Mouse (Mus musculus) spleen, postnatal 4 days (tissue): Measurements from ENCODE around the gene Cox10.
"Not testable (repeated sequence)": the region's sequence is repeated elsewhere in the genome, so short reads cannot be mapped to it uniquely, and the experiment has no call there.

ENCODE experiments used
- DNase-seq, 2 experiments: peaks; one replicate each; pipeline ENCODE4 v3.0.0; 2022; ENCODE audit warnings: low spot score in 2 of 2

Cox10 gene

DNA sequence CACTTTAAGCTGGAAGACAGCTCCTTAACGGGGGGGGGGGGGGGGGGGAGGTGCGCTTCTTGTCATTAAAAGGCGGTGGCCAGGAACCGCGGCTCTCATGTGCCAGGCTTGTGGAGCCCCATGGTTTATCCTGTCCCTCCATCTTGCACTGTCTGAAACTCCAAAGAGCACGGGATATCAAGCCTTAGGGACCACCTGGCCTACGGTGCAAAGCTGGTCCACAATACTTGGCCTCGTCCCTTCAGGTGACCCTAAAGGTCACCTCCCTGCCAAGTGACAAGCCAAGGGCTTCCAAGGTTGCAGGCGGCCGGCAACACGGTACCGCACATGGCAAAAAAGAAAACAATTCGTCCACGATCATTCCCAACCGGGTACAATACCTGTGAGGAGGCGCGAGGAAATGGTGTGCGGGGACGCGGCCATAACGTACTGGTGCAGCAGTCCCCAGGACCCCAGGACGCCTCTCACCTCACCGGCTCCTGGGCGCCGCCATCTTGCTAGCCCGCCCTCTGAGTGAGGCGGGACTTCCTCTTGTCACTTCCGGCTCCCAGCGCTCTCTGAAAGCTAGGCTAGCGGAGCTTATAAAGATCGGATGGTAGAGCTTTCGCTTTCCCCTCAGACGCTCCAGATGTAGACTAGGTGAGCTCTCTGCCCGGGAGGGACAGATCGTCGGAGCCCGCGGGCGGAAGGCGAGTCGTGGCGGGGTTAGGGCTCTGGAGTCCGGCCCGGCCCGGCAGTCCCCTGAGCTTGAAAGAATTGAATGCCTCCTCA is at the start of gene Cox10:
Cox10 (minus strand) TSS at position 513 of the 771 bp plus-strand sequence.
- peak; percentile 83 to 92 for DNase-seq

DNA sequence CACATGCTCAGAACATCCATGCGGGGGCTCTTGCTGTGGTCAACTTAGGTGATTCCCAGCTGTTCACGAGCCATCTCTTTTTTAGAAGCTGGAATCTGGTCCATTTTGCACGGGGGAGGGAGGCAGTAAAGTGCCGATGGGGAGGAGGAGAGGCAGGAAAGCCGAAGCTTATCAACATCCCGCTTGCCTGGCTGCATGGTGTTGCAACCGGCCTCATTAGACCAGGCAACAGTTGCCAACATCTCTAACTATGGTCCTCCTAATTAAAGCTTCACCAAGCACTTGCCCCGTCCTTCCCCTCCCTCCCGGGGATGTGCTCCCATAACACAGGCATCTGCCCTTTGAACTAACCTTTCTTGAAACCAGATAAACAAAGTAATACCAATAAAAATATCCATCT is 48.7 kb upstream of the Cox10 start:
- no peak for DNase-seq

DNA sequence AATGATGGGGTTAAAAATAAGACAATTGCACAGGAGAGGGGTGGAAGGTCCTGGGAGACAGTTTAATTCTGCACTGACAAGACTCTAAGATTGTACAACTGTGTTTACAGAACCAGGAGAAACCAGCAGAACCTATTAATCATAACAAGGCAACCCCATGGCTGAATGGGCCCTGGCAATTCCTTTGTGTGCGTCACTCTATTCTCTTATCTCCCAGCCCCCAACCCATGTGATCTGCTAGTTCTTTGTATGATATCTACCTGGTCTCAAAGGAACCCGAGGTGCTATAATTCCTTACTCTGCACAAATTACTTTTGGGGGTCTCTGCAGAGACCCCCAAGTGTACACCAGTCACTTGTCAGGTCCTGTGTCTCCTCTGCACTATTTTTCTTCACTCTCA is 46.2 kb upstream of the Cox10 start:
- no peak for DNase-seq

DNA sequence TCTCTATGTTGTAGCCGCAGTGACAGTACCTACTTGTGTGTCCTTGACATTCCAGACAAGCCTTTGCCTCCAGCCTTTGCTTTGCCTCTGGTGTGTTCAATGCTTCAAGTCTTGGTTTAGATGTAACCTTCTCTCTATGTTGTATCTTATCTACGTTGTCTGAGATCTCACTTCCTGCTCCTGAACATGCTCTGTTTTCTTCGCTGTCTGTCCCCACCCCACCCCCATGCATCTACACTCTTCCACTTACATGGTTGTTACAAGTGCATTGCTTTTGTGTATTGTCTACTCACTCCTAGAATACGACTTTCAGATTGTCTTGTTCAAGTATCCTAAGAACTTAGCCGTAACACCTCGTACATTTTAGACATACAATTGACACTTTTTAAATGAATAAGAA is 43.9 kb upstream of the Cox10 start:
- not testable (repeated sequence) for DNase-seq

DNA sequence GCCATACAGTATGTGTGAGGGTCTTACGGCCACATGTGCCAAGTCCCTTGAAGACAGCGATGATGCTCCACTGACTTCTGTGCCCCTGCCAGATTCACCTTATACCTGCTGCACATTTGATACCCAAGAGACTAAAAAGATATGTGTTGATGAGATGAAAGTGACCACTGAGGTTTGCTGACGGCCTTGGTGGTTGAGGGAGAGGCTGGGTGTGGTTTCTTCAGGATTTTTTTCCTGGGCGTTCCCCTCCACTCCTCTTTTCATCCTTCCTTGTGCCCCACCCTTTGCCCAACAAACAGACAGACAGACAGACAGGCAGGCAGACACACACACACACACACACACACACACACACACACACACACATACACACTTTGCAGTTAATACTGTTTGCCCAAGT is 37.4 kb upstream of the Cox10 start:
- DNase-seq: no peak

DNA sequence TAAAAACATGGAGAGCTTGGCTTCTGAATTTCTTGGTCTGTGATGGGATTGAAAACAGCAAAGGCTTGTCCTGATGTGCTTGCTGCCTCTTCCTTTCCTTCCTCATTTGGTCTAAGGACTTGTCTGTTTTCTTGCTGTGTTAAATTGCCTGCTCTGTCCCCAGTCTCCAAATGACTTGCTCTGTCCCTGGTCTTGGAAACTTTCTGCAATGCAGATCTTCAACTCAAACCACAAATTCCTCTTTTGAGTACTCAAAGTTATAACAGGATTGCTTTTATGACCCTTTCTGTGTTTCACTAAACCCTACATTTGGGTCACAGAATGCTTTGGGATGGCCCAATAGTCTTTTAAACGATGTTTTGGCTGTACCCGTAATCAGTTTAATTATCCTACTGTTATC is 36.6 kb upstream of the Cox10 start:
- DNase-seq: no peak

DNA sequence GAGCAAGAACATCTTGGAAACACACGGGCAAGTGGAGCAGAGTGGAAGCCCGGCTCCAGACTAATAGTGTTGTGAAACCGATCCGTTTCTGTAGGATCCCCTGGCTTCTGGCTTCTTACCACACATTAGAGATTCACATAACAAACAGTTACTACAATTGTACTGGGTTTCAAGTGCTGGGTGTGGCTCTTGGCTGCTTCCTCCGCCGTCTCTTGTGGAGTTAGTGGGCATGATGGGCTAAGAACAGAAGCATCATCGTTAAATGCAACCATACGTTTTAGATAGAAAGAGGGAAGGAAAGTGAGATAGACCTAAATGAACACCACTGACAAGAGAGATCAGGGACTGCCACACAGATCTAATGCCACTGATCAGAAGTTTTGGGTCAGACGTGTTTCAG is 35.8 kb upstream of the Cox10 start:
- no peak for DNase-seq

DNA sequence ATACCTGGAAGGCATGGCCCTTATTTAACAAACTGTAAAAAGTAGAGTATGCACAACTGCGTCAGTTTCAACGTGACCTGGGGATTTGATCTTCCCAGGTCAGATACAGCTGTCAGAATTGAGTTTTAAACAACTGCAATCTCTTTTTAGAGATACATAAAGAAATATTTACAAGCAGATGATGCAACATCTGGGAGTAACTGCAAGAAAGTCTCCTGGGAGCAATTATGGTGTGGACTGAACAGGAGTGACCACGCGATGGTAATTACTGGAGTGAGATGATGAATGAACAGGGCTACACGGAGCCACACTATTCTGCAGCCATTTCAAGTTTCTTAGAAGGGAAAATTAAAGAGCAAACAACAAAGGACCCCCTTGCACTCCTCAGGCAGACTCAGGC is 20.8 kb upstream of the Cox10 start:
- no peak for DNase-seq

DNA sequence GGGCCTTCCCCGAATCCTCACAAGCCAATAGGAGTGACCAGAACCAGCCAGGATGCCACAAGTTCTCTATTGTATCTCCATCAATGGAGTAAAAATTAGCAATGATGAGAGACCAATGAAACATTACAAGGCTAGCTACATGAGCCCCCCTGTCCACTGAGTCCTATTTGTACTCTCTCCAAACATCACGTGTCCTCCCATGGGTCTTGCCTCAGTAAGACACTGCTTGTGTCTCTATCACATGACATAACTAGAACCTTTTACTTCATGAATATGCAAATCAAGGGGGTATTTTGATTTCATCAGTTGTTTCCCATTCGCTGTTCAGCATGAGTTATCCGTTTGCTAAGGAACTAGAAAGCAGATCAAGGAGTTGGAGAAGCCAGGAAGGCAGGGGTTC is 13.8 kb upstream of the Cox10 start:
- DNase-seq: no peak

DNA sequence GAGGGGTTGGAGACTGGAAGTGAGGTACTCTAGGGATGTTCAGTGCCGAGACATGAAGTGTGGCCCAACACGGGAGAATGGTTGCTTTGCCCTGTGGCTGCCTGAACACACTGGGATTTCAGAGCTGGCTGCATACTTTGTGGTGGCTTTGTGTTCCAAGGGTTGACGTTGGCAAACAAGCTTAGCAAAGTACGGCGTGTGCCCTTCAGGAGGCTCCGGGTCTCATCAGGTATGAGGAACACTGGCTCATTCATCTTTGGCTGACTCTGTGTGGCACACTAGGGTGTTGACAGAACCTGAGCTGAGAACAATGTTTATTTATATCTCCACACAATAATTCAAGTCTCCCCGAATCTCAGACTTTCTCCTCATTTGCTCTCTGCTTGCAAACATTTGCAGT is 11.9 kb upstream of the Cox10 start:
- no peak for DNase-seq

DNA sequence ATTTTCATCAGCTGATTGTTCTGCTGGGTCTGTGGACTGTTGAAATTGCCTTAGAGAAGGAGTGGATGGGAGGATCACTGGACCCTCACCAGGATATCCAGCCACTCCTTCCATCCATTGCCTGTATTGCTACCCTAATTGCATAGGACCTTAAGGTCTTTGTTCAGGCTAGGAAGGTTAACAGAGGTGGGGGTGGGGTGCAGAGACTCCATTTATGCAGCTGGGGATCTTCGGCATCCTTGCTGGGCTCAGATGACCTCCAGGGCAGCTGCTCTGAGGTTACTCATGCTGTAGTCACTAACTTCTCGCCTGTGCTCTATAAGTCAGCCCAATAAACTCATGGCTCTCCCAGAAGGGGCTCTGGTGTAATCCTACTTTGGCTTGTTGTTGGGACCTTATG is 10.4 kb upstream of the Cox10 start:
- DNase-seq: no peak

DNA sequence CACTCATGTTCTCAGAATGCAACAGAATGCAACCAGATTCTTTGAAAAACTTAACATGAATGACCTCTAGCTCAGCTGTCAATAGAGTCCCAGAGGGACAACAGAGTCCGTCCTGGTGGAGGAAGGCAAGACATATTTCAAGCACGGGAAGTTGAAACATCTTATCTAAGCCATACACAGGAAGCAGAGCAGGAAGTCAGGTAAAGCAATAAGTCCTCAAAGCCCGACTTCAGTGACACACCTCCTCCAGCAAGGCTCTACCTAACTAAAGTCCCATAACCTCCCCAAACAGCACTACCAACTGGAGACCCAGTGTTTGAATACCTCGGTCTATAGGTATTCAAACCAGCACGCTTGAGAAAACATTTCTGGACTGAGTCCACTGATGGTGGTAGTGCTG is 6.6 kb upstream of the Cox10 start:
- no peak for DNase-seq

DNA sequence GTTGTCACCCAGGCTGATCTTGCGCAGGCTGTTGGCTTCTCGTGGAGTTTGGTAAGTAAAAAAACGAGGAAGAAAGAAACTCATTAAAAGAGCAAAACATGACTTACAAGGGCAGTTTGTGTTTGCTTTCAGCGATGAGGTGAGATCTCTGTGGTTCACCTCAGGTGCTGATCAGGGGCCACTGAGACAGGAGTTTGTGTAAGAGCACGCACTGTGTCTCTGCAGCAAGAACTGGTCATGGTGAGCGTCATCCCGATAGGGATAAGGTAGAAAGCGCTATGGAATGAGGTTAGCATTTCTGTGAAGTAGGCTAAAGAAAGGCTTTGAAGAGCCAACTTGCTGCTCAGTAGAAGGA is 436 bp upstream of the Cox10 start:
- DNase-seq: no peak

DNA sequence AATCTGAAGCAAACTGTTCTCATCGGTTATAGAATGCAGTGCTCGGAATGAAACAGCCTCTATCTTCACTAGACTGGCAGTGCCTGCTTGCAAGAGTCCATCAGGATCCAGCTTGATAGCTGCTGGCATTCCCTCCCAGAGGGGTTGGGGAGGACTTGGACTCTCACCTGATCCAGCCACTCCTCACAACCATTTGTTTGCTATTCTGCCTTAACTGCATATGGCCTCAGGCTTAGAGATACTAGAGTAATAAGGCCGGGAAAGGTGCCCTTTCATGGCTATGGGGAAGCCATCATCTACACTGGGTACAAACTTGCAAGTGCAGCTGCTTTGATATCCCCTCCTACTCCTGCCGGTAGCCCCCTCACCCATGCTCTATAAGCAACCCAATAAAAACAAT is 3.1 kb downstream of the Cox10 start:
- DNase-seq: no peak

DNA sequence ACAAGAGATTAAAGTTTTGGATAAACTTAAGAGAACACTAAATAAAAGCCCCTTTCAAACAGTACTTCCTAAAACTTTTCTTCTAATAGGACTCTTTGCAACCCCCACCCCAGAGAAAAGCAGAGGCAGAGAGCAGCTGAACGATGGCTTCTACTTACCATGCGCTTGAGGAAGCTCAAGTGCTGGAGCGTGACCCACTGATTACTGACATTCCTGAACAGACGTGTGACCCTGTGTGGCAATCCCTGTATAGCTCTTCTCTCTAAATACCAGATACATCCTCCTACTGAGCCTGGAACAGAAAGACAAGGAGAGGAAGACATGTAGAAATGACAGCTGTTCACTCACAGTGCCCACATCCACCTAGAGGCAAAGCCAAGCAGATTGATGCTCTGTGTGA is 5.9 kb downstream of the Cox10 start:
- DNase-seq: no peak

DNA sequence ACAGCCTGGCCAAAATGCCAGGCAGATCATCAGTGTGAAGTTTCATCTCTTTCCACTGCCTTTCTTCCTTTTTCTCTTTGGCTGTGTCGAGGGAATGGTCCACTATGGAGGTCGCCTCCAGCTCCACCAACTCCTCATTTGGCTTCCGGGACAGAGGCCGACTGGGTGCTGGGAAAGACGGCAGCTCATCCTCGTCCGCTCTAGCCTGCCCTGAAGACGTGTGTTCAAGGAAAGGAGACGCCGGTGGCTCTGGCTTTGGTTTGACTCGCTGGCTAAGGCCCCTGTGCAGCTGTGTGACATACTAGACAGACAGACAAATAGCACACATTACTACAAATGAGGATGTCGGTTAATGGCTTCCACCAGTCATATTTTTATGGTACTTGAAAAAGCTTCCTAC is 7.7 kb downstream of the Cox10 start:
- DNase-seq: no peak

DNA sequence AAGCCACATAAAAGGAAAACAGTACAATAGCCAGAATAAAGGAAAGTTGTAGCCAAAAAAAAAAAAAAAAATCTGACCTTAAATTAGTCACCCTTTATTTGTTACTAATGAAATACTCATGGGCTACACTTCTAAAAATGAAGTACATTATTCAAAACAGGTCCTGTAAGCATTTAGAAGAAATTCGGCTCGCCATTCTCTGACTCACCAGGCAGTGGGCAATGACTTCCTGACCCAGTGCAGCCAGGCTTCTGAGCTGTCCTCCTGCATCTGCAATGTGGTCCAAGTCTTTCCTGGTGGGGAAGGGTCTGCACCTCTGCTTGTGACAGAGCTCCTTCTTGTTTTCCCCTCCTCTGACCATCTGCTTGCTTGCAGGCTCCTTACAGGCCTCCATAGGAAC is 13.3 kb downstream of the Cox10 start:
- no peak for DNase-seq

DNA sequence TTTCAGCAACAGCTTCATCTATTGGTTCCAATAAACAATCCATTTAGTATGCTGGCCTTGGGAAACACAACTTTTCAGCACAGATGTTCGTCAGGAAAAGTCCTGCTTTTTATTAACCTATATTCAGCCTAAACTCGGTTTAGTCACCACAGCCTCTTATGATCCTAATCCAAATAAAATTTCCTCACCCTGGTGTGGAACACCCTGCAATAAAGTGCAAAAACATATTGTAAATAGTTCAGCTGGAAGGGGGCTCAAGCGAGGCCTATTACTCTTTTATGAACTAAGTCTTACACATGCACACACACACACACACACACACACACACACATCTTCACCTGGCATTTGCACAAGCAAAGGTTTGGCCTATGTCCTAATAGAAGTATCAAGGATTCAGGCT is 16.1 kb downstream of the Cox10 start:
- no peak for DNase-seq

DNA sequence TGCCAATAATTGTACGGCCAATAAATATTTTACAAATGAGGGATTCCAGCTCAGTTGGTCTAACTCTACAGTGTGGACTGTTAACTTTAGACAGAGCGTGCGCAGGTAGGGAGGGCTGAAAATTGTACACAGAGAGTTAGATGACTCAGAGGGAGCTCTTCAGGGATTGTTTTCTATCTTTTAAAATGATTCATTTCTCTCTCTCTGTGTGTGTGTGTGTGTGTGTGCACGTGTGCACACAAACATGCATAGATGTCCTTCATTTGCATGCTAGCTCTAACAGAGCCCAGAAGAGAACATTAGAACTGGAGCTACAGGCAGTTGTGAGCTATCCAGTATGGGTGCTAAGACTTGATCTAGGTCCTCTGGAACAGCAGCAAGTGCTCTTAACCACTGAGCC is 17.0 kb downstream of the Cox10 start:
- no peak for DNase-seq

DNA sequence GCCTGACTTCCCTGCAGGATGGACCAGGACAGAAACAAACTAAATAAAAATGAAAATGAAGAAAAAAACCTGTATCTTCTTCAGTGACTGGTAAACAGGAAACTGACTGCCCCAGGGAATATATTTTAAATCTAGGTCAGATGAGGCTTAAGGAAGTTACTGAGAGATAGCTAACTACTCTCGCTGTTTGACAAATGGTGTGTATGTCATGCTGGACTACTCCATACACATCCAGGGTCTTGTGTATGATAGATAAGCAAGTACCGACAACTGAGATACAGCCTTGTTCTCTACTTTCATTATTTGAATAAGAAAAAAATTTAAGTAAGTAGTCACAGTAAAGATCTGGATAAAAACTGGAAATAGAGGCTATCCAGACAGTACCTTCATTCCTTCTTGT is 20.0 kb downstream of the Cox10 start:
- DNase-seq: no peak

DNA sequence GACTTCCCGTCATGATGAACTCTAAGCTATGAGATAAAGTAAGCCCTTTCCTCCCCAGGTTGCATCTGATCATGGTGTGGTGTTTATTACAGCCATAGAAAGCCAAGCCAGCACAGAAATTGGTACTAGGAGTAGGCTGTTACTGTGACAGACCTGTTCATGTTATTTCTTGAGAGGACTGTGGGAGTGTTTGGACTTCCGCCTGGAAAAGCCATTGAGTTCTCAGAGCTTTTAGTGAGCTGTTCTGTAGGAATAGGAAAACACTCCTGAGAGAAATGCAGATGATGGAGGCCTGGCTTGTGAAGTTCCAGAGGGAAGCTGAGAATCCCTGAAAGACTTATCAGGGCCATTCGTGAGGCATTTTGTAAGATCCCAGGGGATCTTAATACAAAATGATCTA is 20.8 kb downstream of the Cox10 start:
- no peak for DNase-seq

DNA sequence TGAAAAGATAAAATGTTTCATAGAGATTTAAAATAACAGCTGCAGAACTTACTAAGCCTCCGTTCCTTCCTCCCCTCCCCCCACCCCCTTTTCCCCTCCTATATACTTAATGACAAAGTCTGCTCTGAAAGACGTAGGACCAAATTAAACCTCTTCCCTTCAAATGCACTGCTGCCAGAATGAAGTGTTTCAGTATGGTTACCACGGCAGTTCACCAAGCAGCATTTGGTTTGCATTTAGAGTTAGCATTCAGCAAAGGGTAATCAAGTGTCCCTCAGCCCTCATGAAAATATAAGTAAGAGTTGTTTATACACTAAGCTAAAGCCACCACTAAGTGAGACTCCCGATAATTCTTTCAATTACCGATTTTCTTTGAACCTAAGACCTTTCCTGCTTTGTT is 25.9 kb downstream of the Cox10 start:
- DNase-seq: no peak

DNA sequence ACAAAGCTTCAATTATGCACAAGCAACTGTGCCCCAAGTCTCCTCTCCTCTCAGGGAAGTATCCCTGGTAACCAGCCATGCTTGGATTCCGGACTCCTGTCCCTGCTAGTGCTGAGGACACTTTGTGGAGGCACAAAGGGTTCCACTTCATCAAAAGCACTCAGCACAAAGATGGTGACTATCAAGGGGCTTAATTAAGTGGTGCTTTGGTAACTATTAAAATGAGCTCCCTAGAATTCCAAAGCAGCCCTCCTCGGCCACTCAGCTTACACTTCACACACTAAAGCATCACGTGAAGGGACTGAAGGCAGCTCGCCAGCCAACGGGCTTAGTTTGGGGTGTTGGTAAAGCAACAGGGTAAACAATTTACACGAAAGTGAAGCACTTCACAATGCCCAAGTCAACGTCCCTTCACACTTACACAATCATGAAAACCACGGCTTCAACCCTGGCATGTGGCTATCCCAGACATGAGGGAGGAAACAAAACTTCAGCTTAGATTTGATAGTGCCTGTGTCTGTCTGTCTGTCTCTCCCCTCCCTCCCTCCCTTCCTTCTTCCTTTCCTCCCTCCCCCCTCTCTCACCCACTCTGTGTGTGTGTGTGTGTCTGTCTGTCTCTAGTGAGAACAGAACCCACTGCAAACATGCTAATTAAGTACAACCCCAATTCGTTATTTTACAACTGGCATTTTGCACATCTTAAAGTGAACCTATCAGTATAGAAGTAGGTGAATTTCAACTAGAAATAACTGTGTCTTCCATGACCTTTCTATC is 27.9 kb downstream of the Cox10 start:
- DNase-seq: no peak

DNA sequence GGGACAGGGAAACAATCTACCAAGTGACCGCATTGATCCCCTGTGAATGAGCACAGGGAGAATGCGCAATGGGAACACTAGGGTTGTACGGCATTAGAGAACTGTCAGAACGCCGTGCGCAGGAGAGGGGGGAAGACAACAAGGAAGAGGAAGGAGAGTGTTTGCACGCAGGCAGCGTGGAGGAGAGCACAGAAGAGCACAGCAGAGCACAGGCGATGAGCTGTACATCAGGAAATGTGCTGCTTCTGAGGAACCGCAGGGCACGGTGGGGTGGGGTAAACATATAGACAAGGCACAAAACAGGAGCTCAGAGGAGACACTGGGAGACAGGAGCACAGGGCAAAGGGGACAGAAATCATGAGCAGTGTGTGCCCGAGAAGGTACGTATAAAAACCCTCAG is 31.8 kb downstream of the Cox10 start:
- DNase-seq: no peak
